Mouse (Mus musculus) myocyte (in vitro differentiated cells): ENCODE measurements around the gene Adcy1. TPM values are rescaled to one million over a fixed set of nuclear protein-coding genes. Genes with fewer than 3 reads are reported as not detected.

ENCODE experiments used
- H3K27me3 ChIP-seq: one replicate; pipeline ENCODE4 v1.6.1; 2011; ENCODE audit not compliant: control insufficient read depth, insufficient read depth, insufficient read length
- H3K36me3 ChIP-seq: one replicate; pipeline ENCODE4 v1.6.1; 2011; ENCODE audit not compliant: control insufficient read depth, insufficient read depth
- H3K4me2 ChIP-seq: one replicate; pipeline ENCODE4 v1.6.1; 2011; ENCODE audit warnings: low read depth, control low read depth
- H3K4me3 ChIP-seq: one replicate; pipeline ENCODE4 v1.5.1; 2011; ENCODE audit warnings: mild to moderate bottlenecking, control low read depth, moderate library complexity
- H3K79me2 ChIP-seq: one replicate; pipeline ENCODE4 v1.6.1; 2011; ENCODE audit not compliant: control insufficient read depth, insufficient read depth
- H3ac ChIP-seq: one replicate; pipeline ENCODE4 v1.6.1; 2011; ENCODE audit not compliant: control insufficient read depth, insufficient read length
- CEBPB ChIP-seq: IDR thresholded peaks from 2 replicates; pipeline ENCODE4 v1.6.1; 2011; ENCODE audit warnings: mild to moderate bottlenecking, moderate library complexity; ENCODE audit not compliant: poor library complexity, insufficient read depth, severe bottlenecking
- E2F4 ChIP-seq: IDR thresholded peaks from one replicate; pipeline ENCODE4 v1.6.1; 2011; ENCODE audit warnings: mild to moderate bottlenecking, control low read depth, moderate library complexity; ENCODE audit not compliant: insufficient read depth
- MAX ChIP-seq: IDR thresholded peaks from one replicate; pipeline ENCODE4 v1.6.1; 2011; ENCODE audit warnings: low read depth, mild to moderate bottlenecking, control low read depth
- MYOD1 ChIP-seq, 3 experiments: IDR thresholded peaks; one replicate each; pipeline ENCODE4 v1.6.1; 2011; ENCODE audit warnings: control low read depth in 2 of 3, low read depth in 2 of 3, mild to moderate bottlenecking in 2 of 3, moderate library complexity in 1 of 3; ENCODE audit not compliant: insufficient read length in 2 of 3, control insufficient read depth in 1 of 3
- MYOG ChIP-seq, 3 experiments: IDR thresholded peaks; one replicate each; pipeline ENCODE4 v1.6.1; 2011; ENCODE audit warnings: control low read depth in 2 of 3, low read depth in 2 of 3, mild to moderate bottlenecking in 2 of 3; ENCODE audit not compliant: insufficient read length in 2 of 3, control insufficient read depth in 1 of 3, insufficient read depth in 1 of 3
- POLR2A ChIP-seq: IDR thresholded peaks from one replicate; pipeline ENCODE4 v1.6.1; 2011; ENCODE audit warnings: low read depth, mild to moderate bottlenecking, control low read depth, moderate library complexity; ENCODE audit not compliant: insufficient read length
- POLR2AphosphoS2 ChIP-seq: IDR thresholded peaks from one replicate; pipeline ENCODE4 v1.6.1; 2011; ENCODE audit warnings: low read depth, control low read depth; ENCODE audit not compliant: insufficient read length
- REST ChIP-seq: IDR thresholded peaks from one replicate; pipeline ENCODE4 v1.6.1; 2011; ENCODE audit warnings: mild to moderate bottlenecking, control low read depth, moderate library complexity; ENCODE audit not compliant: insufficient read depth, insufficient read length
- SRF ChIP-seq: IDR thresholded peaks from one replicate; pipeline ENCODE4 v1.6.1; 2011; ENCODE audit warnings: low read depth; ENCODE audit not compliant: control insufficient read depth, insufficient read length
- TCF12 ChIP-seq: IDR thresholded peaks from one replicate; pipeline ENCODE4 v1.6.1; 2011; ENCODE audit warnings: mild to moderate bottlenecking, control low read depth; ENCODE audit not compliant: poor library complexity, insufficient read depth, severe bottlenecking
- TCF3 ChIP-seq: IDR thresholded peaks from one replicate; pipeline ENCODE4 v1.6.1; 2011; ENCODE audit warnings: low read depth, control low read depth; ENCODE audit not compliant: insufficient read length
- USF1 ChIP-seq: IDR thresholded peaks from one replicate; pipeline ENCODE4 v1.6.1; 2011; ENCODE audit warnings: low read depth, mild to moderate bottlenecking, control low read depth, moderate library complexity
- polyA plus RNA-seq: library from polyadenylated mRNA; unstranded; fragments of >200 nt; fragmentation: generic; extraction: Trizol; gene quantifications from one replicate; pipeline ENCODE4 v1.2.1, GENCODE M21; 2012; ENCODE audit warnings: missing spikeins

Adcy1 gene
- polyA plus RNA-seq, 1 experiment: 0.02 TPM

DNA sequence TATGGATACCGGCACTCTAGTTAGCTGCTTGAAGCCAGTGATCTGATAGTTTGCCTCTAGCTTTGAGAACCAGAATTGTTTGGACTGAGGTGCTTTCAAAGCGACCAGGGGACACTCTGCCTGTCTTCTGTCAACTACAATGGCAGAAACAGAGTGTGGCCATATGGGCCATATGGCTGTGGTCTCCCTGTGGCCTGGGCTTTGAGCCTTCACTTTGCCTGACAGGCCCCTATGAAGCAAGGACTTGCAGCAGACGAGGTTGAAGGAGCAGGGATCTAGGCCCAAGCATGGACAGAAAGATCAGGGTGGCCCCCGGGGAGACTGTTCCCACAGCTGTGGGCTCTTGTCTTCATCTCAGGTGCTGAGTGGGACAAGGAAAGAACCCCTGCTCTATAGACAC, 4.0 kb downstream of the Adcy1 start:
- Histone ChIP-seq H3K27me3 (no peaks in the 10 kb centered on the region), H3K4me2 (no peak overlapping the region), H3ac (no peak overlapping the region), H3K79me2 (no peaks in the 10 kb centered on the region), H3K4me3 (no peak overlapping the region), H3K36me3 (no peaks in the 10 kb centered on the region)
- TF ChIP-seq TCF3 (no peak), REST (no peak), POLR2A (no peak), MYOD1 (IDR thresholded peaks at IDR 0.05; ENCODE audit: control insufficient read depth in 1 of 3, insufficient read length in 2 of 3, low read depth in 2 of 3) (no peak), CEBPB (no peak), MAX (no peak), MYOG (IDR thresholded peaks at IDR 0.05; ENCODE audit: control insufficient read depth in 1 of 3, insufficient read depth in 1 of 3, insufficient read length in 2 of 3, low read depth in 2 of 3) (no peak), SRF (no peak)

DNA sequence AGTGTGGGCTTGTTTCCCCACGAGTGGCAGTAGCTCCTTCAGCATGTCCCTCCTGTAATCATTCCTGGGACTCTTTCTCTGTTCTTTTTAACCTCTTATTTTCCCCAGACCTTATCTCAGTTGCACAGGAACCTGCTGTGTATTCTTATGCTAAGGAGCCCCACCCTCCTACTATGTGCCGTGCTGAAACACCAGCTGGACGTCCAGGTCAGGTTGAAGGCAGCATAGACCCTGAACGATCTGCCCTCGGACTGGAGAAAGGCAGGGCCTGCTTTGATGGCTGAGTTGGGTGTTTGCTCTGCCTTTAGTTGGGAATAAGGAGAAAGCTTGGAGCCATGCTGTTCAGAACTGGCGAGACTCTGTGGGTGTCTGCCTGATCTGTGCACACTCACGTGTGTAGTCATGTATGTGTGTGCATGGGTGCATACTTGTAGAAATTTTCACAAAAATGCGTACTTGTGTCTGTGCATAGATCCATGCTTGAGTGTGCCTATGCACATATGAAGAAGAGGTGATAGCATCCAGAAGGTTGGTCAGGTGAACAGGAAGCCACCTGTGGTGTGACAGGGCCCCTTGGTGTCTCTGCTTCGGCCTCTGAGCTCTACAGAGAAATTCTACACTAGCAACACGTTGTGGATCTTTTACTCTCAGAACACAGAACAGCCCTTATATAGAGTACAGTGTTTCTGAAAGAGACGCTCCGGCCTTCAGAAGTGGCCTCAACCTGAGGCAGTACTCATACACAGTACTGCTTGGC, 5.4 kb downstream of the Adcy1 start:
- H3K27me3 ChIP-seq: no peaks in the 10 kb centered on the region
- no peaks in the 10 kb centered on the region for H3K79me2 ChIP-seq
- no peaks in the 10 kb centered on the region for H3K36me3 ChIP-seq
- no peak overlapping the region for H3K4me2 ChIP-seq
- TF ChIP-seq REST (no peak), MAX (no peak), TCF12 (no peak), POLR2AphosphoS2 (no peak), E2F4 (no peak), POLR2A (no peak), USF1 (no peak), SRF (no peak), MYOD1 (IDR thresholded peaks at IDR 0.05; ENCODE audit: control insufficient read depth in 1 of 3, insufficient read length in 2 of 3, low read depth in 2 of 3) (no peak), TCF3 (no peak), MYOG (IDR thresholded peaks at IDR 0.05; ENCODE audit: control insufficient read depth in 1 of 3, insufficient read depth in 1 of 3, insufficient read length in 2 of 3, low read depth in 2 of 3) (no peak), CEBPB (no peak)
- no peak overlapping the region for H3ac ChIP-seq
- H3K4me3 ChIP-seq: no peak overlapping the region

DNA sequence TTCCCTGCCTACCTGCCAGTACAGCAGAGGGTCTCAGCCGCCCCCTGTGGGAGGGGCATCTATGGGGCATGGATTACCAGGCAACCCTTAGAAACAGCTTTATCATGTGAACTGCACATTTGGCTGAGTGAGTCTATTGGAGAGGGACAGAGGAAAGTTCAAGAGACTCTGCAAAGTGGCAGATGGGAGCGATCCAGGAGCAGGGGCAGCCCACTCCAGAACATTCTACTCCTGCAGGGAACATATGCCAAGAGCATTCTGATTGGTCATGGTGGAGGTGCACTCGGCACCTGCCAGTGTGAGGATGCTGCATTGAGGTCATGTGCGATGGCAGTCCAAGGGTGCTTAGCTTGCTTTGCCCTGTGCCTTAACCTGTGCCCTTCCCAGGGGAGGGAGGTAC, 6.5 kb downstream of the Adcy1 start:
- H3K4me3 ChIP-seq: no peak overlapping the region
- H3ac ChIP-seq: no peak overlapping the region
- H3K4me2 ChIP-seq: no peak overlapping the region
- TF ChIP-seq MYOG (IDR thresholded peaks at IDR 0.05; ENCODE audit: control insufficient read depth in 1 of 3, insufficient read depth in 1 of 3, insufficient read length in 2 of 3, low read depth in 2 of 3): no peak
- no peak for TF ChIP-seq REST
- no peak for TF ChIP-seq USF1
- no peak for TF ChIP-seq E2F4
- no peak for TF ChIP-seq MYOD1 (IDR thresholded peaks at IDR 0.05; ENCODE audit: control insufficient read depth in 1 of 3, insufficient read length in 2 of 3, low read depth in 2 of 3)
- TF ChIP-seq TCF3: no peak
- TF ChIP-seq TCF12: no peak
- no peak for TF ChIP-seq CEBPB
- TF ChIP-seq POLR2A: no peak
- TF ChIP-seq MAX: no peak
- no peak for TF ChIP-seq SRF
- no peak for TF ChIP-seq POLR2AphosphoS2
- no peaks in the 10 kb centered on the region for H3K36me3 ChIP-seq
- H3K27me3 ChIP-seq: no peaks in the 10 kb centered on the region
- no peaks in the 10 kb centered on the region for H3K79me2 ChIP-seq

DNA sequence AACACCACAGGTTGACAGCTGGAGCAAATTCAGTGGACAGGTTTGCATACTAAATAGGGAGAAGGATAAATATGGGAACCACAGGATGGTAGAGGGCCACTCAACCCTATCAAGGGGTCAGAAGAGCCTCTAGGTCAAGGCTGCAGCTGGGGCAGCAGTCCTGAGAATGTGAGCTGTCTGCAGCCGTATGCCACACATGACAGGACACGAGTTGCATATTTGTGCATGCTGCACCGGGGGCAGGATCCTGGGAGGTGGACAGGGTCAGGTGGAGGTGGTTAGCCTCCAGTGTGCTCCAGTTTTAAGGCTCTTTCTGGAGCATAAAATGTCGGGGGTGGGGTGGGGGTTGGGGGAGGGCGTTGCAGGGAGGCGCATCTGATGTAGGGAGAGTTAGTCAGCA, 8.3 kb downstream of the Adcy1 start:
- Histone ChIP-seq H3K36me3 (no peaks in the 10 kb centered on the region), H3K27me3 (no peaks in the 10 kb centered on the region), H3K79me2 (no peaks in the 10 kb centered on the region), H3ac (no peak overlapping the region), H3K4me3 (no peak overlapping the region), H3K4me2 (no peak overlapping the region)
- TF ChIP-seq USF1 (no peak), TCF3 (no peak), TCF12 (no peak), MYOD1 (IDR thresholded peaks at IDR 0.05; ENCODE audit: control insufficient read depth in 1 of 3, insufficient read length in 2 of 3, low read depth in 2 of 3) (no peak), MAX (no peak), CEBPB (no peak), MYOG (IDR thresholded peaks at IDR 0.05; ENCODE audit: control insufficient read depth in 1 of 3, insufficient read depth in 1 of 3, insufficient read length in 2 of 3, low read depth in 2 of 3) (no peak), POLR2A (no peak), POLR2AphosphoS2 (no peak), E2F4 (no peak), SRF (no peak), REST (no peak)

DNA sequence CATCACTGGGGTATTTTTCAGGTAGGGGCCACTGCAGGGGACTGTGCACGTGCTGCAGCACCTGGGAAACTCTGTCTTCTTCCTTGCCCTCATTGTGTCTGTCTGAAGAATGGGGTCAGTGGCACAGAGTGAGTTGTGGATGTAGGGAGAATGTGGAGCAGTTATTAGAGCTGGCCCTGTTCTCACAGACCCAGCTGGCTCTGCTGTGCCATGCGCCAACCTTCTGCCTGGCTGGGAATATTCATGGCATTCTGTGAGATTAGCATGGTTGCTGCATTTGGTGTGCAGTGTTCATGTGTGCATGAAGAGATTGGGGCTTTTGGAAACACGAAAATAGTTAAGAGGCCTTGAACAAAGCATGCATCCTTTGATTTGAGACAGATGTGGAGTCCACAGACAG, 10.3 kb downstream of the Adcy1 start:
- Histone ChIP-seq H3K27me3 (no peaks in the 10 kb centered on the region), H3K4me2 (no peak overlapping the region), H3K36me3 (no peaks in the 10 kb centered on the region), H3ac (no peak overlapping the region), H3K79me2 (no peaks in the 10 kb centered on the region), H3K4me3 (no peak overlapping the region)
- TF ChIP-seq REST (no peak), POLR2A (no peak)
